Mouse (Mus musculus) layer of hippocampus, postnatal 14 days (tissue): ENCODE measurements around the gene Cry1. TPM values are rescaled to one million over a fixed set of nuclear protein-coding genes. Genes with fewer than 3 reads are reported as not detected.

ENCODE experiments used
- total RNA-seq, 2 experiments: library from RNA; stranded (reverse); gene quantifications; 2 replicates each; pipeline ENCODE4 v1.2.3; 2021

Gene Cry1
- total RNA-seq, 2 experiments from 2014 or later, result 11.9 to 12.1 TPM

Other genes starting within 250 kb of the Cry1 start
- 1 to 10 TPM; 1.0 to 1.2 TPM for gene Fhl4, start 82.6 kb downstream of the Cry1 start, total RNA-seq
- gene Tmem263, start 82.4 kb downstream of the Cry1 start, total RNA-seq, result 10 to 100 TPM; 28.6 to 30.8 TPM
- 10 to 100 TPM; 15.7 to 16.9 TPM for gene Mterf2, start 57.0 kb downstream of the Cry1 start, total RNA-seq
- gene Btbd11, start 201.8 kb upstream of the Cry1 start, total RNA-seq, result 10 to 100 TPM; 14.2 to 20.9 TPM